Mouse (Mus musculus): ENCODE results near the gene Gm12789.
"Not testable (repeated sequence)": the region's sequence is repeated elsewhere in the genome, so short reads cannot be mapped to it uniquely, and the experiment has no call there.

Gm12789 gene

DNA sequence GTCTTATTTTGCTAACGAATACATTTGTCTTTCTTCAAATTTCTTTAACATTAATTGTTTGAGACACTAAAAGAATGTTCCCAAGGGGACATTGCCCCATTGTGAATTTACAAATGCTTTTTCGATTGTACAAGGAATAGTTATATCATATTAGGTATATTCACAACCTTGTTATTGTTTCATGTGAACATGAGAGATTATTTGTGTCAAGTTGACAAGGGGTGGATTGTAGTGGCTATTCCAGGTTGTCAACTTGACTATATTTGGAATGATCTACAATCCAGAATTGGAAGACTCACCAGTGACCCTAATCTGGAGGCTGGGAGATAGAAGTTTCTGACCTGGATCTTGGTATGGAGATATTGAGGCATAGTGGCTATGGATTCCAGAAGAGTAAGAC, at the start of gene Gm12789:
Gene Gm12789, plus strand, starts transcription at position 301 of the 400 bp plus-strand sequence.
- DNase-seq (ENCODE audit: low spot score in 2 of 2): not testable (repeated sequence)

DNA sequence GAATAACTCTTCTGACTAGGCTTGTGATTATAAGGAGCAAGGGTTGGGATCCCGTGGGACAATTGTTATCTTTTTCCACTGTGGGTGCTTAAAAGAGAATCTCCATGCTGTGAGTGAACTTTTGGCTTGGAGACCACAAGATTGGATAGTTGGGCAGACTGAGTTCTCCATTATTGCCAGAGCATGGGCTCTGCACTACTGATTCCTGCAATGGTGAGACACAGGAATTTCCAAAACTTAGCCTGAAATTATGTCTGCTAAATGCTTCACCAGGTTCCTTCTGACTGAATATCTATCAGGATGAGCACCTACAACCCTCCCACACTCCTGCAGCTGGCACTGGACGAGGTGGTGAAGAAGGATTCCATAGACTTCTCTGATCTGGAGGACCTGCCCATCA, 46.3 kb upstream of the Gm12789 start, which contains the start of gene Gm12794:
Gene Gm12794, plus strand, starts transcription at position 301 of the 400 bp plus-strand sequence.
- not testable (repeated sequence) for DNase-seq (ENCODE audit: low spot score in 2 of 2)

DNA sequence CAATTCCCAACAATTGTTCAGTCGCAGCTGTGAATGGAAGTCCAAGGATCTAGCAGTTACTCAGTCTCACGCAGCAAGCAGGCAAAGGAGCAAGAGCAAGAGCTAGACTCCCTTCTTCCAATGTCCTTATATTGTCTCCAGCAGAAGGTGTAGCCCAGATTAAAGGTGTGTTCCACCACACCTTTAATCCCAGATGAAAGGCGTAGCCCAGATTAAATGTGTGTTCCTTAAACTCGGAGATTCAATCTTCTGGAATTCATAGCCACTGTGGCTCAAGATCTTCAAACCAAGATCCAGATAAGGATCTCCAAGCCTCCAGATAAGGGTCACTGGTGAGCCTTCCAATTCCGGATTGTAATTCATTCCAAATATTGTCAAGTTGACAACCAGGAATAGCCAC, 5.5 kb upstream of the Gm12789 start, which contains the start of gene Gm12790:
Gene Gm12790, minus strand, starts transcription at position 101 of the 400 bp plus-strand sequence.
- not testable (repeated sequence) for DNase-seq (ENCODE audit: low spot score in 2 of 2)

DNA sequence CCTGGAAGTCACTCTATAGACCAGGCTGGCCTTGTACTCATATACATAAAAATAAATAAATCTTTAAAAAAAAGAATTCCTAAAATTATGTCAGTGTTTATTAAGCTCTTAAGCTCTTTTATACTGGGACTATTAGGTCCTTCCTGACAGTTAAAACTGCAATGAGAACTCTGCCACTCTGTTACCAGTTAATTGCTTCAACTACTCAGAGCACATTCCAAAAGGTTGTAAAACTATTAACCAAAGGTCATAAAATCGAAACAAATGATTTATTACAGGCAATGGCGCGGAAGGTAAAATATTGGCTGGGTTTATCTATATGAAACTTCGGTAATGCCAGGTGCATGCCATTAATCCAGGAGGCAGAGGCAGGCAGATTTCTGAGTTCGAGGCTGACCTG, 748 bp upstream of the Gm12789 start:
- DNase-seq (ENCODE audit: low spot score in 2 of 2): no peak

DNA sequence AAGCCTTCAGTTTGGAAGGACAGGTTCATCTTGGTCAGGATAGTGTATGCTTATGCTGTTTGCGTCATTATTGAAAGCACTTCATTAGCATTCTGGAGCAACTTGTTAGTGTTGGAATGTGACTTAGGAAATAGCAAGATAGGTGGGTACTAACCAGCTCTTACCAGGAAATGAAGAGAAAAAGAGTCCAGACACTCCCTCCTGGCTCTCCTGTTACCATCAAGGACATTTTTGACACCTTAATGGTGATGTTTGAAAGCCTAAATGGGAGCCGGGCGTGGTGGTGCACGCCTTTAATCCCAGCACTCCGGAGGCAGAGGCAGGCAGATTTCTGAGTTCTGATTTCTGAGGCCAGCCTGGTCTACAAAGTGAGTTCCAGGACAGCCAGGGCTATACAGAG, 11.0 kb downstream of the Gm12789 start:
- no peak for DNase-seq (ENCODE audit: low spot score in 2 of 2)

DNA sequence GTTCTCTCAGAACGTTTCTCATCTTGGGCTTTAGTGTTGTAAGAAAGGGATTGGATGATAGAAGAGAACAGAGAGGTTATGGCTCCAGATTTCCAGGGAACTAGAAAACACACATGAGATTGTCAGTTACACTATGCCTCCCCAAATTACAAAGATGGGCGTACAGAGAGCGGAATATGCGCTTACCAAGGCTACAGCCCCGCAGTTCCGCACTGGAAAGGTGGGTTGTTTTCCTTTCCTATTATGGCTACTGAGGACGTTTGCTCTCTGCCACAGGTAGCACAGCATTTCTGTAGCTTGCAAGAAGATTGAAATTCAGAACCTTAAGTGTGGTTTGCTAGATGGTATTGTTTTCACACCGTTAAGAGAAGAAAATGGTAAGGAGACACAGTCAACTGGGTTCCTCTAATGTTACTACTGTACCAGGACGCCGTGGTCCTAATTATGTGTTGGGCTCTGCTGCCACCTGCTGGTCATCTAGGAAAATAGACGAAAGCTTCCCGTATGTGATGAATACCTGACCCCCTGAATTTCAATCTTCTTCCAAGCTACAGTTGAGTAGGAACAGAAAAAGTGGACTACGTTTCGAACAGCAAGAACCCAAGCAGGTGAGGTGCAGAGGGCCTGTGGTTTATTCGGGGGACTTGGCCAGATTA, 12.0 kb downstream of the Gm12789 start:
- DNase-seq (ENCODE audit: low spot score in 2 of 2): peak; percentile 21 to 68

DNA sequence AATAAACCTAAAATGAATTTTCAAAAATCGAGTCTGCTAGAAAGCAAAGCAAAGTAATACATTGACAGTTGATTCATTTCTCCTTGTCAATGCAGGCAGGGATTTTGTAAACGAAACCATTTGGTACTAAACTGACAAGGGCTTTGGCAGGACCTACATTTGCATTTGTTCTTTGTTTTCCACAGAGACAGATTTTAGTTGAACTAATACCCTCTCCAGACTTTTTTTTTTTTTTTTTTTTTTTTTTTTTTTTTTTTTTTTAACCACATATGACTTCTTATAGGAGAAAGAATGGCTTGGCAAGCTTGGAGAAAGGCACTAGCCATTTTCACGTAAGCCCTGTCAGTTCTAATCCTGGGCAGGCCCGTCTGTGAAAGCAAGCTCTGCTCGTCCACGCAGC, 40.2 kb downstream of the Gm12789 start:
- no peak for DNase-seq (ENCODE audit: low spot score in 2 of 2)

Measured in spleen, postnatal 4 days (tissue).